Mouse (Mus musculus) intestine, embryonic 14.5 days (tissue): ENCODE data around the gene Slc6a18. TPM values are rescaled to one million over a fixed set of nuclear protein-coding genes. Genes with fewer than 3 reads are reported as not detected.

Experiments
- ATAC-seq: fragments of 200-750 bp; cut with Nextera tagmentation; replicated peaks from 2 replicates; pipeline ENCODE4 v1.8.0; 2017; ENCODE audit warnings: low read depth, moderate number of reproducible peaks, moderate TSS enrichment, moderate library complexity; ENCODE audit not compliant: low FRiP score, low TSS enrichment
- DNase-seq: peaks from one replicate; pipeline ENCODE4 v3.0.0-alpha.2; 2018; ENCODE audit warnings: low spot score
- H3K27ac ChIP-seq: fragments of 300-500 bp; sonication (generic); 2 replicates; pipeline ENCODE4 v1.5.1; 2014; ENCODE audit warnings: low read depth, mild to moderate bottlenecking, control low read depth
- H3K27me3 ChIP-seq: fragments of 300-500 bp; sonication (generic); replicated peaks from 2 replicates; pipeline ENCODE4 v1.6.1; 2014; ENCODE audit warnings: low read length, control low read depth; ENCODE audit not compliant: control insufficient read depth, insufficient read depth
- H3K36me3 ChIP-seq: fragments of 300-500 bp; sonication (generic); 2 replicates; pipeline ENCODE4 v1.6.1; 2014; ENCODE audit warnings: low read length, control low read depth; ENCODE audit not compliant: control insufficient read depth, insufficient read depth
- H3K4me1 ChIP-seq: fragments of 300-500 bp; sonication (generic); replicated peaks from 2 replicates; pipeline ENCODE4 v1.6.1; 2014; ENCODE audit warnings: low read length, control low read depth, mixed read lengths; ENCODE audit not compliant: control insufficient read depth, insufficient read depth
- H3K4me2 ChIP-seq: fragments of 300-500 bp; sonication (generic); 2 replicates; pipeline ENCODE4 v1.6.1; 2014; ENCODE audit warnings: low read length
- H3K4me3 ChIP-seq: fragments of 300-500 bp; sonication (generic); 2 replicates; pipeline ENCODE4 v1.5.1; 2014; ENCODE audit warnings: low read depth, low read length, control low read depth, mixed read lengths
- H3K9ac ChIP-seq: fragments of 300-500 bp; sonication (generic); 2 replicates; pipeline ENCODE4 v1.6.1; 2014; ENCODE audit warnings: mild to moderate bottlenecking, low read length
- H3K9me3 ChIP-seq: fragments of 300-500 bp; sonication (generic); 2 replicates; pipeline ENCODE4 v1.6.1; 2016; ENCODE audit warnings: low read length, control low read depth; ENCODE audit not compliant: control insufficient read depth
- WGBS: fragments of 180-500 bp; shearing (Covaris S2); extraction: QIAGEN DNeasy Blood & Tissue Kit; methylation state at CpG from one replicate; pipeline ENCODE4 v1.1.7; 2014; 5-methylcytosine and 5-hydroxymethylcytosine counted together
- polyA plus RNA-seq: library from polyadenylated mRNA; unstranded; fragments of >200 nt; fragmentation: Nextera tagmentation; extraction: Ambion mirVana; gene quantifications from 2 replicates; pipeline ENCODE4 v1.2.1, GENCODE M21; 2014

Slc6a18 gene
- polyA plus RNA-seq, 1 experiment from 2014 or later = not detected

GRCm38 (mm10) chr13:73694972-73695371, 17.1 kb upstream of the Slc6a18 start:
- DNase-seq = no peak
- Histone ChIP-seq H3K4me3 (no peak overlapping the region), H3K36me3 (no peaks in the 10 kb centered on the region), H3K4me1 (no peaks in the 10 kb centered on the region), H3K9me3 (no peaks in the 10 kb centered on the region), H3K27me3 (no peaks in the 10 kb centered on the region), H3K4me2 (no peak overlapping the region), H3K27ac (no peak overlapping the region), H3K9ac (no peak overlapping the region)
- WGBS = 81% methylated on average over 1 of the region's 1 CpGs
- no peak for ATAC-seq

- no peak for ATAC-seq
- DNase-seq = no peak
- WGBS = 66% methylated on average over 2 of the region's 2 CpGs
- Histone ChIP-seq H3K36me3 (no peaks in the 10 kb centered on the region), H3K27me3 (no peaks in the 10 kb centered on the region), H3K9me3 (no peaks in the 10 kb centered on the region), H3K27ac (no peak overlapping the region), H3K4me2 (no peak overlapping the region), H3K4me3 (no peak overlapping the region), H3K9ac (no peak overlapping the region), H3K4me1 (no peaks in the 10 kb centered on the region)
Observed at GRCm38 (mm10) chr13:73693333-73693732, 15.5 kb upstream of the Slc6a18 start.

GRCm38 (mm10) chr13:73692249-73692868, 14.5 kb upstream of the Slc6a18 start:
- no peaks in the 10 kb centered on the region for H3K27me3 ChIP-seq
- DNase-seq (peak; percentile 77), ATAC-seq (peak; percentile 75; the same call in 1 of the 2 replicates)
- H3K36me3 ChIP-seq = no peaks in the 10 kb centered on the region
- WGBS = 27% methylated on average over 10 of the region's 10 CpGs
- no peaks in the 10 kb centered on the region for H3K4me1 ChIP-seq
- no peak overlapping the region for H3K9ac ChIP-seq
- H3K9me3 ChIP-seq = no peaks in the 10 kb centered on the region
- no peak overlapping the region for H3K4me2 ChIP-seq
- H3K4me3 ChIP-seq = no peak overlapping the region
- no peak overlapping the region for H3K27ac ChIP-seq

GRCm38 (mm10) chr13:73688934-73689333, 11.1 kb upstream of the Slc6a18 start:
- 80% methylated on average over 4 of the region's 4 CpGs for WGBS
- H3K36me3 ChIP-seq = no peaks in the 10 kb centered on the region
- no peak for ATAC-seq
- H3K9me3 ChIP-seq = no peaks in the 10 kb centered on the region
- H3K9ac ChIP-seq = no peak overlapping the region
- no peak overlapping the region for H3K27ac ChIP-seq
- H3K27me3 ChIP-seq = no peaks in the 10 kb centered on the region
- DNase-seq = no peak
- H3K4me1 ChIP-seq = no peaks in the 10 kb centered on the region
- no peak overlapping the region for H3K4me3 ChIP-seq
- H3K4me2 ChIP-seq = no peak overlapping the region

- ATAC-seq (no peak), DNase-seq (no peak)
- WGBS = 67% methylated on average over 3 of the region's 3 CpGs
- H3K27ac ChIP-seq = no peak overlapping the region
- no peaks in the 10 kb centered on the region for H3K9me3 ChIP-seq
- H3K27me3 ChIP-seq = no peaks in the 10 kb centered on the region
- no peaks in the 10 kb centered on the region for H3K4me1 ChIP-seq
- no peak overlapping the region for H3K4me3 ChIP-seq
- H3K4me2 ChIP-seq = no peak overlapping the region
- H3K9ac ChIP-seq = no peak overlapping the region
- no peaks in the 10 kb centered on the region for H3K36me3 ChIP-seq
Observed at GRCm38 (mm10) chr13:73687601-73688000, 9.8 kb upstream of the Slc6a18 start.

- Histone ChIP-seq H3K4me3 (no peak overlapping the region), H3K9me3 (no peaks in the 10 kb centered on the region), H3K27ac (no peak overlapping the region), H3K36me3 (no peaks in the 10 kb centered on the region), H3K27me3 (no peaks in the 10 kb centered on the region), H3K4me2 (no peak overlapping the region), H3K4me1 (no peaks in the 10 kb centered on the region), H3K9ac (no peak overlapping the region)
- 78% methylated on average over 6 of the region's 6 CpGs for WGBS
- DNase-seq (no peak), ATAC-seq (no peak)
Observed at GRCm38 (mm10) chr13:73685502-73685901, 7.7 kb upstream of the Slc6a18 start.

GRCm38 (mm10) chr13:73684412-73684811, 6.6 kb upstream of the Slc6a18 start:
- DNase-seq (no peak), ATAC-seq (no peak)
- H3K27ac ChIP-seq = no peak overlapping the region
- H3K36me3 ChIP-seq = no peaks in the 10 kb centered on the region
- H3K27me3 ChIP-seq = no peaks in the 10 kb centered on the region
- WGBS = 80% methylated on average over 1 of the region's 1 CpGs
- H3K9me3 ChIP-seq = no peaks in the 10 kb centered on the region
- H3K4me3 ChIP-seq = no peak overlapping the region
- H3K4me2 ChIP-seq = no peak overlapping the region
- no peak overlapping the region for H3K9ac ChIP-seq
- H3K4me1 ChIP-seq = no peaks in the 10 kb centered on the region

- Histone ChIP-seq H3K4me3 (no peak overlapping the region), H3K27ac (no peak overlapping the region), H3K9ac (no peak overlapping the region), H3K27me3 (no peaks in the 10 kb centered on the region), H3K9me3 (no peaks in the 10 kb centered on the region), H3K4me2 (no peak overlapping the region), H3K4me1 (no peaks in the 10 kb centered on the region), H3K36me3 (no peaks in the 10 kb centered on the region)
- WGBS = 89% methylated on average over 11 of the region's 11 CpGs
- ATAC-seq = no peak
- DNase-seq = no peak
Observed at GRCm38 (mm10) chr13:73683682-73684081, 5.9 kb upstream of the Slc6a18 start.

- Histone ChIP-seq H3K4me2 (no peak overlapping the region), H3K9ac (no peak overlapping the region), H3K4me3 (no peak overlapping the region), H3K27me3 (no peaks in the 10 kb centered on the region), H3K9me3 (no peaks in the 10 kb centered on the region), H3K4me1 (no peaks in the 10 kb centered on the region), H3K27ac (no peak overlapping the region), H3K36me3 (no peaks in the 10 kb centered on the region)
- DNase-seq (no peak), ATAC-seq (no peak)
- 88% methylated on average over 2 of the region's 2 CpGs for WGBS
Observed at GRCm38 (mm10) chr13:73682226-73682625, 4.4 kb upstream of the Slc6a18 start.
